Mouse (Mus musculus) heart, embryonic 10.5 days (tissue): Measurements from ENCODE around the gene Kdm2b. TPM values are rescaled to one million over a fixed set of nuclear protein-coding genes. Genes with fewer than 3 reads are reported as not detected.

Experiments
- DNase-seq: peaks from one replicate; pipeline ENCODE4 v3.0.0-alpha.2; 2017; ENCODE audit warnings: low spot score
- H3K27ac ChIP-seq: fragments of 300-500 bp; sonication (generic); 2 replicates; pipeline ENCODE4 v1.5.1; 2016; ENCODE audit warnings: mild to moderate bottlenecking
- H3K27me3 ChIP-seq: fragments of 300-500 bp; sonication (generic); 2 replicates; pipeline ENCODE4 v1.6.1; 2016; ENCODE audit warnings: mild to moderate bottlenecking; ENCODE audit not compliant: poor library complexity, insufficient read depth, severe bottlenecking
- H3K36me3 ChIP-seq: fragments of 300-500 bp; sonication (generic); 2 replicates; pipeline ENCODE4 v1.6.1; 2016; ENCODE audit warnings: mild to moderate bottlenecking, moderate library complexity
- H3K4me1 ChIP-seq: fragments of 300-500 bp; sonication (generic); 2 replicates; pipeline ENCODE4 v1.6.1; 2016; ENCODE audit warnings: mild to moderate bottlenecking
- H3K4me3 ChIP-seq: fragments of 300-500 bp; sonication (generic); 2 replicates; pipeline ENCODE4 v1.5.1; 2016; ENCODE audit warnings: mild to moderate bottlenecking, moderate library complexity
- H3K9me3 ChIP-seq: fragments of 300-500 bp; sonication (generic); 2 replicates; pipeline ENCODE4 v1.6.1; 2016; ENCODE audit warnings: mild to moderate bottlenecking, moderate library complexity
- WGBS: fragments of 180-500 bp; shearing (Covaris S2); methylation state at CpG from one replicate; pipeline ENCODE4 v1.1.7; 2016; 5-methylcytosine and 5-hydroxymethylcytosine counted together
- polyA plus RNA-seq: library from polyadenylated mRNA; unstranded; fragments of >200 nt; fragmentation: Nextera tagmentation; extraction: Ambion mirVana; gene quantifications from 2 replicates; pipeline ENCODE4 v1.2.1, GENCODE M21; 2016

Gene Kdm2b
- polyA plus RNA-seq, 1 experiment from 2014 or later: 47.1 TPM

DNA sequence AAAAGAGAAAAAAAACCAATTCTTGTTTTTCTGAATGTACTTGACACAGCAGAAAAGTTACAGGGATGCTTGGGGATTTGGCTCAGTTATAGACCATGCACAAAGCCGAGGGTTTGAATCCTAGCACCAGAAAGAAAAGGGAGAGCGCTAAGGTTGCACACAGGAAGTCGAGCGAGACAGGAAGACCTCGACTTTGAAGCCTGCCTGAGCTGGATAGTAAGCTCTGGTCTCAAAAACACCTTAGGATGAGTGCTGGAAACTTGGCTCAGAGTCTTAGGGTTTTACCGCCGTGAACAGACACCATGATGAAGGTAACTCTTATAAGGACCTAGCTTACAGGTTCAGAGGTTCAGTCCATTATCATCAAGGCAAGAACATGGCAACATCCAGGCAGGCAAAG is 31.8 kb upstream of the Kdm2b start:
- Histone ChIP-seq H3K27ac (no peak overlapping the region), H3K4me1 (peaks cover 43% of the 10 kb centered on the region), H3K4me3 (no peak overlapping the region), H3K27me3 (no peaks in the 10 kb centered on the region), H3K9me3 (no peaks in the 10 kb centered on the region), H3K36me3 (peaks cover 26% of the 10 kb centered on the region)
- 80% methylated on average over 7 of the region's 7 CpGs for WGBS
- no peak for DNase-seq

DNA sequence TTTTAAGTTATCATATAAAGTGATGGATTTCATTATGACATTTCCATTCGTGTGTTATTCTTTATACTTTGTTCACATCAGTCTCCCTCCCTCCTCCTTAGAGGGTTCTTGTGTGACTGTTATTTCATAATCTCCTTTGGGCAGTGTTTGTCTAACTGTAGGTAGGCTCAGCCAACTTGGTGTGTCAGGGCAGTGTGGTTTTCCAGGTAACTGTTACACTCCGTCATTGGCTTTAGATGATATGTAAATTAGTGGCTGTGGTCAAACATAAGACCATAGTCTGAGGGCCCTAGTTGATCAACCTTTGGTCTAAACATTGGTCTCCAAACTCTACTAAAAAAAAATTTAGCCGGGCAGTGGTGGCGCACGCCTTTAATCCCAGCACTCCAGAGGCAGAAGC is 30.8 kb upstream of the Kdm2b start:
- Histone ChIP-seq H3K4me3 (no peak overlapping the region), H3K27me3 (no peaks in the 10 kb centered on the region), H3K4me1 (peaks cover 48% of the 10 kb centered on the region), H3K27ac (no peak overlapping the region), H3K36me3 (peaks cover 26% of the 10 kb centered on the region), H3K9me3 (no peaks in the 10 kb centered on the region)
- 91% methylated on average over 5 of the region's 5 CpGs for WGBS
- DNase-seq: no peak

DNA sequence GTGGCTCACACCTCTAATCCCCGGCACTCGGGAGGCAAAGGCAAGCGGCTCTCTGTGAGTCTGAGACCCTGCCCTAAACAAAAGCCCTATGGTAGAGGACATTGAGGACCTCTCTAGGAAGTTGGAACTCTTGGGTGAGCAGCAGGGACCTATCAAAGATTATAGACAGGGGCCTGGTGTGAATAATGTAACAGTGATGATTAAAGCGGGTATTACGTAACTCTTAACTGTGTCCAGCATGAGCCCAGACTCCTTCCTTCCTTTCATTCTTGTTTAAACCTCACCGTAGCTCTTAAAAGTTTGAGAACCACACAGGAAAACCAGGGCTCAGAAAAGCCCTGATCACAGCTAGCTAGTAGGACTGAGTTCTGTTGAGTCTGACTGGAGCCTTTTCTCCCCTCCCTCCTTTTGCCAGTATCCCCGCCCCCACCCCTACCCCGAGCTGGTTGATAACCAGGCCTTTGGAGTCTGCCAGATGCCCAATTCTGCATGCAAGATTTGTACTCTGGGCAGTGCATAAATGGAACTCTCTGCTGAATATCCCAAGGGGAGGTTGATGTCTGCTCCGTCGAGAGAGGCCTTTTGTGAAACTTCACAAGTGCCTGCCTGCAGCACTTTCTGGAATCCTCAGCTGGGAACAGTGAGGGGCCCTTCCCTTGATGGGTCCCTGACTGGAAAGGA is 29.9 kb upstream of the Kdm2b start:
- H3K27me3 ChIP-seq: no peaks in the 10 kb centered on the region
- DNase-seq: no peak
- 0 out of 2 replicates have a peak overlapping the region, but pooled peaks have one; percentile 27 for H3K4me3 ChIP-seq
- peaks cover 52% of the 10 kb centered on the region for H3K4me1 ChIP-seq
- 48% methylated on average over 10 of the region's 10 CpGs for WGBS
- peak overlapping the region; percentile 65; the same call in 1 of the 2 replicates for H3K27ac ChIP-seq
- peaks cover 23% of the 10 kb centered on the region for H3K36me3 ChIP-seq
- no peaks in the 10 kb centered on the region for H3K9me3 ChIP-seq

DNA sequence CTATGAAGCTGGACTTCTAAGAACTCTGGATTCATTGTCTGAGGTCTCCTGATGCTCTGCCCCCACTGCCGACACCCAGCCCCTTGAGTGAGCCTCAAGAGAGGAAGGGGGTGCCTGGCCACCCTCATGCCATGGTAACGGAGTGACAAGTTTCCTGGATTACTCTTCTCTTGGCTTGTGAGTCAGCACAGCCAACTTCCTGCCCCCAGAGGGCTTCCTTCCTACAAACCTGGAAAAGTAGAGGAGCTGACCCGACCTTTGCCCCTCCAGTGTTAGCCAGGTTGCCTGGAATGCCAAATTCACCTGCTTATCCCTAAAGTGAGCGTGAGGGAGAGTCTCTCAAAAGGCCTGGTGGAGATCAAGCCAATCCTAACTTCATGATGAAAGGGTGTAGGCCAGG is 27.9 kb upstream of the Kdm2b start:
- no peak overlapping the region for H3K27ac ChIP-seq
- no peaks in the 10 kb centered on the region for H3K9me3 ChIP-seq
- DNase-seq: no peak
- peaks cover 17% of the 10 kb centered on the region for H3K36me3 ChIP-seq
- whole genome bisulfite sequencing: 64% methylated on average over 4 of the region's 4 CpGs
- peaks cover 52% of the 10 kb centered on the region for H3K4me1 ChIP-seq
- H3K4me3 ChIP-seq: 0 out of 2 replicates have a peak overlapping the region, but pooled peaks have one; percentile 8
- H3K27me3 ChIP-seq: no peaks in the 10 kb centered on the region

DNA sequence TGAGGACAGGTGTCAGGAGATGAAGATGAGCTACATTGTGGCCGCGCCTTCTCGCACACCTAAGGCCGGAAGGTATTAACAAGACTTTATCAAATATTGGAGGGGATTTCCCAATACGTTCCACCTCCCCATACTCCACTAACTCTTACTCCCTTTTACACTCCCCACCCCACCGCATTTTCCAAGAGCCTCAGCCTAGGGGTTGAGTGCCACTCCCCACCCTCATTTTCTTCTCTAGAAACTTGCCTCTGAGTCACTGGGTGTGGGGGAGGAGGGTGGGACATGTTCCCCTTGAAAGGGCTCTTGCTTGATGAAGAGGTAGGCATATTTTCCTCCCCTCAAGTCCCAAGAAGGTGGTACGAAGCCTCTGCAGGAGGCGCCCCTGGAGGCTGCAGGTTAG is 26.3 kb upstream of the Kdm2b start:
- H3K27ac ChIP-seq: peak overlapping the region; percentile 93
- H3K4me1 ChIP-seq: peaks cover 52% of the 10 kb centered on the region
- DNase-seq: no peak

DNA sequence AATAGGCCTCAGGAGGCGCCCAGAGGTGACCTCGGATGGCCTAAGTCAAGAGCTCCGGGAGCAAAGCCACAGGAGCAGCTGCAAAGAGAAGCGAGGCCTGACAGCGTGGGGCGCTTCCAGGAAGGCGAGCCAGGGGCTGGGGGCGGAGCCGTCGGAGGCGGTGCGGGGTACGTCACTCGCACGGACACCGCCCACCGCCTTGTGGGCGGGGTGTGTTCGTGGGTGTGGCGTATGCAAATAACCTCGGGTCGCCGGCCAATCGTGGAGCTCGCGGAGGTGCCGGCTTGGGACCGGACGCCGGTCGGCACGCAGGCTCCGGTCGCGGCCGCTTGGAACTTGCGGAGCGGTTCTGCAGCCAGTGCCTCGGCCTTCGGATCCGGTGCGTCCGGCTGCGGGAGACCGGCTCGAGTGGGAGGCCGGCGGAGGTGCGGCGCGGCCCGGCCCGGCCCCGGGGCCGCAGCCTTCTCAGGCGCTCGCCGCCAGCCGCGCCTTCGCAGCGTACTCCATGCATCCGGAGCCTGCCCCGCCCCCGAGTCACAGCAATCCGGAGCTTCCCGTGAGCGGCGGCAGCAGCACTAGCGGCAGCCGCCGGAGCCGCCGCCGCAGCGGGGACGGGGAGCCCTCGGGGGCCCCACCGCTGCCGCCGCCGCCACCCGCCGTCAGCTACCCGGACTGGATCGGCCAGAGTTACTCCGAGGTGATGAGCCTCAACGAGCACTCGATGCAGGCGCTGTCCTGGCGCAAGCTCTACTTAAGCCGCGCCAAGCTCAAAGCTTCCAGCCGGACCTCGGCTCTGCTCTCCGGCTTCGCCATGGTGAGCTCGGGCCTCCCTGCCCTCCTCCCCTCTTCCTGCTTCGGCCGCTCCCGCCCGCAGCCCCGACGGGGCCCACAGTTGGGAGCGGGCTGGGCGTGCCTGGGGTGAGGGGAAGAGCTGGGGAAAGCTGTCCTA is 25.4 kb upstream of the Kdm2b start, which contains the start of gene Orai1:
Gene Orai1 (plus strand): TSS at position 322 of the 949 bp plus-strand sequence.
- peak within 1 kb of the TSS; percentile 93 for H3K27ac ChIP-seq
- no peaks in the 10 kb centered on the region for H3K27me3 ChIP-seq
- peak within 1 kb of the TSS; percentile 86 for H3K4me3 ChIP-seq
- peaks cover 55% of the 10 kb centered on the region for H3K4me1 ChIP-seq
- under 1% methylated on average over 106 of the region's 106 CpGs for WGBS
- DNase-seq: peak; percentile 99
- H3K9me3 ChIP-seq: no peaks in the 10 kb centered on the region
- peaks cover 14% of the 10 kb centered on the region for H3K36me3 ChIP-seq

More for the DNA sequence above, 26.3 kb upstream of the Kdm2b start:
- 18% methylated on average over 8 of the region's 8 CpGs for WGBS
- Histone ChIP-seq H3K36me3 (peaks cover 14% of the 10 kb centered on the region), H3K27me3 (no peaks in the 10 kb centered on the region), H3K9me3 (no peaks in the 10 kb centered on the region), H3K4me3 (peak overlapping the region; percentile 86)

DNA sequence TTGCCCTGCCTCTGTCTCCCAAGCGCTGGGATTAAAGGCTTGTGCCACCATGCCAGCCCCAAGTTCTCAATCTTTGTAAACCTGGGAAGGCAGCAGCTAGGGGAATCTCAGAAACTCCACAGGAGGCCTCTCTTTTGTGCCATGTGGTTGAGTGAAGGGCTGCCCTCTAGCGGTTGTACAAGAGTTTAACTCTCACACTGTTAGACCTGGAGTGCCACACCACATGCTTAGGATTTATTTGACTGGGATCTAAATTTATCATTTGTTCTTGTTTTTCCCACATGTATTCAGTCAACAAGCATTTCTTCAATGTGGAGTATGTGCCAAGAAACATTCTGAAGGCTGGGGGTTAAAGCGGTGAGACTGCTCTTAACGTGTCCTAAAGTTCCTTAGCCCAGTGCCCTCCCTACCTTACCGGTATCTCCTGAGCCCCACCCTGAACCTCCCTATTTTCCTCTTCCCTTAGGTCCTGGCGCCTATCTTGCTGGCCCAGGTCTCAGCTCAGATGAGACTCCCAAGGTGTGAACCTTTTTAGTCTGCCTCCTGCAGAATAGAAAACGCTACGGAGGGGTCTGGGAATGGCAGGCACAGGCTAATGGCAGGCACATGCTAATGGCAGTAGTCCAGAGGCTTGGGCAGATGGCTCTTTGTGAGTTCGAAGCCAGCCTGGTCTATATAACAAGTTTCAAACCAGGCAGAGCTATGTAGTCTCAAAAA is 24.1 kb upstream of the Kdm2b start:
- peak; percentile 87 for DNase-seq
- Histone ChIP-seq H3K27ac (peak overlapping the region; percentile 42), H3K4me3 (no peak overlapping the region), H3K4me1 (peaks cover 51% of the 10 kb centered on the region), H3K9me3 (no peaks in the 10 kb centered on the region), H3K27me3 (no peaks in the 10 kb centered on the region), H3K36me3 (peaks cover 13% of the 10 kb centered on the region)
- 53% methylated on average over 9 of the region's 9 CpGs for WGBS

DNA sequence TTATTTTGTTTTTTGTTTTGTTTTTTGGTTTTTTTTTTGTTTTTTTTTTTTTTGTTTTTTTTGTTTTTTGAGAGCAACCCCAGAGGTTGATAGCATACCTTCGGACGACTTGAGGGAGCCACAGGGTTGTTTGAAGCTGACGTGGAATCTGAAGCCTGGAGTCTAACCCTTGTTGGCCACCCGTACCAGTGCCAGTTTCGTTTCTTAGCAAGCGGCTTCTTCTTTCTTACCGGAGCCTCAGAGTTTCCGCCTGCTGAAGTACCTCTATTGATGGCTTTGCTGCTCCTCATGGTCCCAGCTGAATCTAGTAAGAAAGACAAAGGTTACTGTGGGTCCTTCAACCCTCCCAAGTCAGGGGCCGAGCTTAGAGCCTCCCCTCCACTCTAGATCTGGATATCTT is 22.1 kb upstream of the Kdm2b start:
- no peak overlapping the region for H3K27ac ChIP-seq
- 86% methylated on average over 9 of the region's 9 CpGs for WGBS
- DNase-seq: no peak
- H3K27me3 ChIP-seq: no peaks in the 10 kb centered on the region
- no peaks in the 10 kb centered on the region for H3K36me3 ChIP-seq
- H3K4me3 ChIP-seq: no peak overlapping the region
- H3K4me1 ChIP-seq: peaks cover 32% of the 10 kb centered on the region
- H3K9me3 ChIP-seq: no peaks in the 10 kb centered on the region

DNA sequence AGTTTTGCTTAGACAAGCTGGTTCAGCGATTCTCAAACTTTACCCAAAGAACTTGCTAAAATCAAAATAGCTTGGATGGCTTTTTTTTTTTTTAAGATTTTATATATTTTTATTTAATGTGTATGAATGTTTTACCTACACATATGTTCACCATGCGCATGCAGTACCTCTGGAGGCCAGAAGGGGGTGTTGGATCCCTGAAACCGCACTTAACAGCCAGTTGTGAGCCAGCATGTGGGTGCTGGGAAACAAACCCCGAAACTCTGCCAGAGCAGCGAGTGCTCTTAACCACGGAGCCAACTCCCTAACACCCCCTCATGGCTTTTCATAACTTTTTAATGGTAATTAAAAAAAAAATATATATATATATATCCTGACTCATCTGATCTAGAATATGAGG is 21.2 kb upstream of the Kdm2b start:
- H3K4me1 ChIP-seq: peaks cover 29% of the 10 kb centered on the region
- no peak overlapping the region for H3K27ac ChIP-seq
- H3K9me3 ChIP-seq: no peaks in the 10 kb centered on the region
- 88% methylated on average over 6 of the region's 6 CpGs for WGBS
- H3K36me3 ChIP-seq: no peaks in the 10 kb centered on the region
- no peak overlapping the region for H3K4me3 ChIP-seq
- DNase-seq: no peak
- H3K27me3 ChIP-seq: no peaks in the 10 kb centered on the region

DNA sequence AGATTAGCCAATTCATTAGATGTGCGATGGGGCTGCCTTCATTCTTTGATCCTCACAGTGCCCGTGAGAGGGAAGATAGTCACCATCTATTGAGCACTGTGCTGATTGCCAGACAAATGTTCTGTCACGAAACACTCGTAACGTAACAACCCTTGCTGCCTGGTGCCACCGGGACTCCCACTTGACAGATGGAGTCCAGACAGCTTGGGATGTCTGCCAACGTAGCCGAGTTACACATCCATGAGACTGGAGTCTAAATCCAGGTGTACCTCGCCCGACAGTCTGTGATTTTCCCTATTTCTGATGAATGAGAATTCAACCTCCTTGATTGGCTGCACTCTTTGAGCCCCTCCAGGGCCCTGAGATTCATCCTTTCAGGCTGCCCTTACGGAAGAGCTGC is 20.2 kb upstream of the Kdm2b start:
- Histone ChIP-seq H3K9me3 (no peaks in the 10 kb centered on the region), H3K4me3 (no peak overlapping the region), H3K36me3 (no peaks in the 10 kb centered on the region), H3K27me3 (no peaks in the 10 kb centered on the region), H3K27ac (no peak overlapping the region), H3K4me1 (peaks cover 24% of the 10 kb centered on the region)
- DNase-seq: no peak
- WGBS: 54% methylated on average over 11 of the region's 11 CpGs

DNA sequence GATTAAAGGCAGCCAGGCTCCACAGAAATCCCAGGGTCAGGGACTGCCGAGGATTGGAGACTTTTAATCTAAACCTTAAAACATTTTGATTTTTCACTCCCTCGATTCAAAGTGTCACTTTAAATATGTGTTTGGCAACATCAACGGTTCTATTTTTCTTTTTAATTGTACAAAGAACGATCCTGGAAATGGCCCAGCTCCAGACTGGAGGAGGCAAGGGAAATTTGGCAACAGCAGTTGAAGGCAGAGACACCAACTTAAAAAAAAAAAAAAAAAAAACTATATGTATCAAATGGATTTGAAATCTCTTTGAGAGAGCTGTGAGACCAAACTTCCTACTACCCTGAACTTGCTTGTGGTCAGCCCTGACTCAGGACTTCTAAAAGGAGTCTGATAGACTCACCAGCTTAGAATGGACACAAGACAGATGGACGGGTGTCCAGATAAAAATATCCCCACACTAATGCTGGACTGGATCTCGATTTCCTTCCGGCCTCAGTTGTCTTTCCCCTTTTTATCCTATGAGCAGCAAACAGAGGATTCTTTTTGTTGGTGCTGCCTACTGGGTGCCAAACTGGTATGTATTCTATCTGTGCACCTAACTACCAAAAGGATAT is 19.4 kb upstream of the Kdm2b start:
- H3K9me3 ChIP-seq: no peaks in the 10 kb centered on the region
- H3K4me1 ChIP-seq: peaks cover 19% of the 10 kb centered on the region
- no peaks in the 10 kb centered on the region for H3K36me3 ChIP-seq
- no peak overlapping the region for H3K4me3 ChIP-seq
- no peaks in the 10 kb centered on the region for H3K27me3 ChIP-seq
- 71% methylated on average over 7 of the region's 7 CpGs for WGBS
- no peak overlapping the region for H3K27ac ChIP-seq
- no peak for DNase-seq
